Mouse (Mus musculus): ENCODE measurements around the gene Eif2b5. TPM values are rescaled to one million over a fixed set of nuclear protein-coding genes. Genes with fewer than 3 reads are reported as not detected.

Gene Eif2b5
- total RNA-seq, 1 experiment from 2014 or later, result 61.6 TPM

DNA sequence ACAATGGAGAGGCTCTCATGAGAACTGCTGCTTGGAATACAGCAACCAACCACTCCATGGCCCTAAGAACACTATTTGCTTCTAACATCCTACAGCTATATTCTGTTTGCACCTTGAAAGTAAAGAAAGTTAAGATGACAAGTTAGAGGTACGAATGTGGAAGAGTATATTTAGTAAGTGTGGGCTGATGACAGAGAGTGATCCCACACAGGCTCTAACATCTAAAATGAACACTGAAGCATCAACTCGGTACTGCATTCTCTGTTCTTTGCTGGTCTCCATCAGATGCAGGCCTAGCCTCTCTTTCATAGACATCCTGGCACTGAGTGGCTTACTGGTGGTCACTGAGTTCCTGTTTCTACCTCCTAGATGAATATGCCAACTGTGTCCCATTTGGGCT is 9.4 kb upstream of the Eif2b5 start:
- no peak for DNase-seq

DNA sequence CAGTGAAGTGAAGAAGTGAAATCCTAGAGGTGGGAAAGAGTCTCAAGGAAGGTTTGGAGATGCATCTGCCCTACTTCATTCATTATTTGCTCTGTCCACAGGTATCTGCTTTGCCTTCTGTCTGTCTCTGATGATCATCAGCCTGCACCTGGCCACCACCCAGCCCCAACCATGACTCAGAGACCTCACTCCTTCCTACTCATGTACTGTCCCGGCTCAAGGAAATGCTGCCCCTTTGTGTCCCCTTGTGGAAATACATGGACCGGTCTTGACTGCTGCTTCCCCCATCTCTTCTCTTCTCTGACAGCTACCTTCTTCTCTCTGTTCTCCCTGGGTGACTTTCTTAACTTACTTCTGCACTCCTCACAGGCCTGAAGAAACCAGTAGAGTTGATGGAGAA is 8.0 kb upstream of the Eif2b5 start:
- peak; percentile 58 for DNase-seq

DNA sequence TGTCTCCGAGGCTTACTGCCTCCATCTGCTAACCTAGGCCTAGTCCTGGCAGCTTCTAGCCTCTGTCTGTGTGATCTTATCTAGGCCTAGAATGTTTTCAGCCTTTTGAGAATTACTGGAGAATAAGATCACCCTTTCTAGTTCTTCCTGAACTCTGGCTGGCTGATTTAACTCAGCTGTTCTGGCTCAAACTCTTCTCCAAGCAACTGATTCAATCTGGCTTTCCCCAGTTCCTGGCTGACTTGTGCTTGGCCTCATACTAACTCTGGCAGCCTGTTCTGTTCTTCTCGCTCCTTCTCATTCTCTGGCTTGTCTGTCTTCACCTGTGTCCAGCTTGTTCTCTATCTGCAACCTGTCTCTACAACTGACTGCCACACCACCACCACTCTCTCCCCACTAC is 7.3 kb upstream of the Eif2b5 start:
- no peak for DNase-seq

- DNase-seq, result no peak
These were observed 5.2 kb upstream of the Eif2b5 start for GRCm38 (mm10) chr16:20493452-20493851.

DNA sequence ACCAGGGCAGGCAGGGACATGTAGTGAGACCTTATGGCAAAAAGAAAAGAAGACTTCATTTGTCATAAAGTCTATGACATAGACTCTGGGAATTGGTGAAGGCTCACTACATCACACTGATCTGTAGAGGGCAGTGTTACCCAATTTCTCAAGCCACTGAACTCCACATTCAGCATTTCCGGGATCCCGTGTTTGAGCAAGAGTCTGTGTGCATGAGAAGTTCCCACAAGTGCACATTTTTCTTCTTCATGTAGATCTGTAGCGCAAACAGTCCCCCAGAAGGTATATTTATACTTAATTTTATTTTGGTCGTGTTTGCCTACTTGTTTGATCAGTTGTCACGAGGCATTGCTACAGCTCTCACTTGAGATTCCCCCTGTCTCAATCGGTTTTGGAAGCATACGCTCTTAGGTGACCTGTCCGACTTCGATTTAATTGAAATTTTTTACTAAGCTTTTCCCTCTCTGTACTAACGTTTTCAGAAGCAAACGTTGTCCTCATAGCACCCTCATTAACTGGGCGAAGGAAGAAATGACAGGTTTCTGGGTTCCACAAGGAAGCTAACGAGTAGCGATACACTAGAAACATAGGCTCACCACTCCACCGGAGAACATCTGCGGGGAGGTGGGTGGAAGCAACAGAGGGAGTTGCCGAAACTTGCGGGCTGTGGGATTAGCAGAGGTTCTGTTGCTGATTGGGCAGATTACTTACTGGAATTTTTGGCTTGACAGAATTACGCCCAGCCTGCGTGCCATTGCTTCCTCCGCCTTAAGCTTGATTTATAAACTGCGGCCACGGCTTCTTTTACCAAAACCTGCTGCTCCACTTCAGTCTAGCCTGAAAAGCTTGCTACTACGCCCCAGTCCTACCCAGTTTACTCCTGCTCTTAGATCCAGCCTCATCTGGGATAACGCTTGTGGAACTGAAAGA is 1.7 kb upstream of the Eif2b5 start:
- peak; percentile 71 for DNase-seq

DNA sequence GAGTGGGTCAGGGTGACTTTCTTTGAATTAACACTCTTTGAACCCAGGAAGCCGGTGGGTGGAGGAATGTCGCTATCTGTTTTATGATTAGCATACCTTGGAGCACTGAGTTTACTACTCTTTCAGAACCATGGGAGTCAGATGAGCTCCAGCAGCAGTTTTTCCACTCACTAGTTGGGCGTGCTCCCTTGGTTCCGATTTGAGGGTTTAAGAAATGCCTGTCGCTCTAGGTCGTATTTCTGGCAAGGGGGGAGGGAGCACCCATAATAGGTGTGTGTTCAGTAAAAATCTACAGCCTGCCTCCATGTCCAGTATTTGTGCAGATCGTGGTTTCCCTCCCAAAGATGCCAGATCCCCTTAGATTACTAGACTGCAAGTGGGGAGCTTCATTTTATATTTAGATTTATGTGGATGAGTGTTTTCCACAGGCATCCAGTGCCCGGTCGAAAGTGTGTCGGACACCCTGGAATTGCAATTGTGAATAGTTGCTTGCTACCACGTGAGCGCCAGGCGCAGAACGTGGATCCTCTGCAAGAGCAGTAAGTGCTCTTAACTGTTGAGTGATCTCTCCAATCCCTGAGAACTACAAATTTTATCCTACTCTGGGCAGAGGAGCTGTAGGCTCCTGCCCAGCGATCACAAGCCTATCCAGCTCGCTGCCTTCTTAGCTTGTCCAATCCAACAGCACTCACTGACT is 489 bp upstream of the Eif2b5 start:
- DNase-seq, result peak; percentile 16

DNA sequence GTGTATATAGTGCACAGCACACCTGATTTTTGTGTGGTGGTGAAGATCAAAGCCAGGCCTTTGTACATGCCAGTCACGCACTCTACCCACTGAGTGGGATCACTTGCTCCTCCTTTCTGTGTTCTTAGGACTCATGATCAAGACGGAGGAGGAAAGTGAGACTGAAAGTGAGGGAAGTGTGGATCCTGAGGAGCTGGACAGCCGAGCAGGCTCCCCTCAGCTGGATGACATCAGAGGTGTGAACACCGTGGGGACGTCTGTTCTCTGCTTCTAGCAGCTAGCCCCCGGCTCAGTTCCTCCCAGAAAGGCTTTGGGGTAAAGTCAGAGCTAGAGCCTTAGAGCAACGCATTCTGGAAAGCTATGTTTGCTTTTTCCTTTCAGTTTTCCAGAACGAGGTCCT is 7.4 kb downstream of the Eif2b5 start:
- DNase-seq, result no peak

DNA sequence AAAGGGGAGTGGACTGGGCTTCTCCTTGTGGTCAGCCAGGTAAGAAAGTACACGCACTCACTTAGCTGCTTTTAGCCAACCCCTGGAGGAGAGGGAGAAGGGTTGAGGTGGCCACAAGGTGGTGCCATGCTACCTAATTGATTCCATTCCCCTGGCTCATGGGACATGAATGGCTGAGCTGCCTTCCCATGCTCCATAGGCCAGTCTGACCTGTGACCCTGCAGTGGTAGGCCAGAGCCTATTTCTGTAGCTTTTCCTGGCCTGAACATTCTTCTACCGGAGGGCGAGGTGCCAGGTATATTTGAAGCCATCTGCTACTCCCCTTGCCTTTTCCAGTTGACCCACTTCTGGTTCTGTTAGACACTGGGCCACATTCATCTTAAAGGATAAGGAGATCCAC is 10.7 kb downstream of the Eif2b5 start:
- DNase-seq, result peak; percentile 63

DNA sequence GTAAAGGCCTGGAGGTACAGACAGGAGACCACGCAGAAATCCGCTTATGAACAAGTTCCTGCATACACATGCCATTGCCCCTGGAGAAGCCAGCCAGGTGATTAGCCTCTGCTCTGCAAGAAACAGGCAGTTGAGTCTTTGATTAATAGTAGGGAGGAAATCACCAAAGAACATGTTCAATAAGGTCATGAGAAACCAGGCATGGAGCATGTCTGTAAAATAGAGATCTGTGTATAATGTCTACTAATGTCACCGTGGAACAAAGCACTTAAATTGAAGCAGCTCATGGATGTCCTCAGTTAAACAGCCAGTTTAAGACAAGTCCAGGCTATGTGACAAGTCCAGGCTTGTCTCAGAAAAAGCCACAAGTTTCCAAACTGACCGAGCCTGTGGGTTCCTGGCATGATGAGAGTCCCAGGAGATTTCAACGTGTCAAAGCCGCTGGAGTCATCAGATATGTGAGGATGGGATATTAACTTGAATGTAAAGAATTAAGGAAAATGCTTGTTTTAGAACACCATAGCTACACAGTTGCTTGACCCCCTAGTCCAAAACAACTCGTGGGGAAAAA is 12.7 kb downstream of the Eif2b5 start:
- DNase-seq, result no peak

DNA sequence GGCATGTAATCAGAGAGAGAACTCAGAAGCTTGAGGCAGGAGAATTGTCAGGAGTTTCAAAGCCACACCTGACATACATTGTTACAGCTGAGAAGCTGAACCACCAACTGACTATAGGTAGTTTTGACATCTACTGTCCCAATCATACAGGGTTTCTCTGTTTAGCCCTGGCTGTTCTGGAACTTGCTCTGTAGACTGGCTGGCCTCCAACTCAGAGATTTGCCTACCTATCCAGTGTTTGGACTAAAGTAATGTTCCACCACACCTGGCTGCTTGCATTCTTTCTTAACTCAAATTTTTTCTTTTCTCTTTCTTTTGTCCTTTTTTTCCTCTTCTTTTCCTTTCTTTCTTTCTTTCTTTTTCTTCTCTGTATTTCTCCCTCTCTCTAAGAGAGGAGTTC is 17.4 kb downstream of the Eif2b5 start:
- DNase-seq, result no peak

DNA sequence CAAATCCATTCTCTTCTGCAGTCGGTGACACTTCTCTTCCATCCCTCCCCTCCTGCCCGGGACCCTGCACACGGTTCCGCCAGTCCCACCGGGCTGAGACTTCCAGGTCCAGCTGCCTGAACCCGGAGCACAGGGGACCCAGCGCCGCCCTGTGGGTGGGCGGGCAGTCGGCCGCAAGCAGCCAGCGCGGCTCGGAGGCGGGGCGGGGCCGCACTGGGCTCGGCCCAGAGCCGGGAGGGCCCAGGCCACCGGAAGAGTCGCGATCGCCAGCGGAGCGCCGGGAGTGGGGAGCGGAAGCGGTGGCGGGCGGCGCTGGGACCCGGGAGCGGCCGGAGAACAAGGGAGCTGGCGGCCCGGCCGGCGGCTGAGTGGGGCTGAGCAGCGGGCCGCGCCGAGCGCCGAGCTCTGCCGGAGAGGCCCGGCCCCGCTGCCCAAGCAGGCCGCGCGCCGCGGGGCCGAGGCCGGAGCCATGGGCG is 18.1 kb downstream of the Eif2b5 start, which contains the start of gene Dvl3:
TSS of gene Dvl3 (plus strand) at position 257 of the 476 bp plus-strand sequence.
- peak; percentile 97 for DNase-seq

DNA sequence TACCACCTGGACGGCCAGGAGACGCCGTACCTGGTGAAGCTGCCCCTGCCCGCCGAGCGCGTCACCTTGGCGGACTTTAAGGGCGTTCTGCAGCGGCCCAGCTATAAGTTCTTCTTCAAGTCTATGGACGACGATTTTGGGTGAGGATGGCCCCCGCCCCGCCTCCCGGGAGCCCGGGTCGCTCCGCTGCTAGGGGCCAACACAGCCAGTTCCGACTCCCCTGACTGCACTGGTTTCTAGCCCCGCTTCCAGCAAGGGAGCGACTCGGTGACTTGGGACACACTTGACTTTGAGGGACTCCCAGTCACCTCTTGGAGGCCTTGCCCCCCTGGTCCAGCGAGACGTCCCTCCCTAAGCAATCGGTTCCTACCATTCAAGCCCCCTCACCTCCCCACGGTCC is 18.6 kb downstream of the Eif2b5 start:
- DNase-seq, result peak; percentile 58

GRCm38 (mm10) chr16:20517701-20518374 is 19.2 kb downstream of the Eif2b5 start:
- peak; percentile 52 for DNase-seq

GRCm38 (mm10) chr16:20523886-20524285 is 25.3 kb downstream of the Eif2b5 start:
- no peak for DNase-seq

- no peak for DNase-seq
These were observed 30.2 kb downstream of the Eif2b5 start for GRCm38 (mm10) chr16:20528779-20529178.

- no peak for DNase-seq
These were observed 30.8 kb downstream of the Eif2b5 start for GRCm38 (mm10) chr16:20529375-20529774.

DNA sequence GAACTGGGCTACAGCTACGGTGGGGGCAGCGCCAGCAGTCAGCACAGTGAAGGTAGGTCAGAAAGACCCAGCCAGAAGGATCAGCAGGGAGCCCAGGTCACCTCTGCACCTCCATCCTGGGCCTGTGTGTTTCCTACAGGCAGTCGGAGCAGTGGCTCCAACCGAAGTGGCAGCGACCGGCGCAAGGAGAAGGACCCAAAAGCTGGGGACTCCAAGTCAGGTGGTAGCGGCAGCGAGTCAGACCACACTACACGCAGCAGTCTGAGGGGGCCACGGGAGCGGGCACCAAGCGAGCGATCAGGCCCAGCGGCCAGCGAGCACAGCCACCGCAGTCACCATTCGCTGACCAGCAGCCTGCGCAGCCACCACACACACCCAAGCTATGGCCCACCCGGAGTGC is 32.3 kb downstream of the Eif2b5 start:
- DNase-seq, result no peak

DNA sequence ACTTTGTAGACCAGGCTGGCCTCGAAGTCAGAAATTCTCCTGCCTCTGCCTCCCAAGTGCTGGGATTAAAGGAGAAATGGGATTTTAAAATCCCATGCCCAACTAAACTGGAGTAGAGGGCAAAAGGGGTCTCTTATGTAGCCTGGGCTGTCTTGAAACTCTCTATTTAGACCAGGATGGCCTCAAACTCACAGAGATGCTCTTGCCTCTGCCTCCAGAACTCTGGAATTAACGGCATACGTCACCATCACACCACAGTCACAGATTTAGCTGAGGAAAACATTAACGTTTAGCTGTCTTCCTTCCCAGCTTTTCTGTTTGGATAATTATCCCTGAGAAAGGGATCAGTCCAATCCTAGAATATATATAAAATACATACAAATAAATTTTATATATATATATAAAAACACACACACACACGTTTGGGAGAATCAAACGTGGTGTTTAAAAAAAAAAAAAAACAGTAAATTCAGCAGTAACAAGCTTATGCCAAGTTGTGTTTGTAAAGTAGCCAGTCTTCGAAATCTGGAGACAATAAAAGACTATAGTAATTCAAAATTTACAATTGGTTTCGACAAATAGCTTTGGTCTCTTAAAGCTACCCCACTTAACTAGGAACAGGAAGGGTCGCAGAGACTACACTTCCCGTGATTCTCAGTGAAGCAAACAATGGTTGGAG is 36.1 kb downstream of the Eif2b5 start:
- DNase-seq, result no peak

DNA sequence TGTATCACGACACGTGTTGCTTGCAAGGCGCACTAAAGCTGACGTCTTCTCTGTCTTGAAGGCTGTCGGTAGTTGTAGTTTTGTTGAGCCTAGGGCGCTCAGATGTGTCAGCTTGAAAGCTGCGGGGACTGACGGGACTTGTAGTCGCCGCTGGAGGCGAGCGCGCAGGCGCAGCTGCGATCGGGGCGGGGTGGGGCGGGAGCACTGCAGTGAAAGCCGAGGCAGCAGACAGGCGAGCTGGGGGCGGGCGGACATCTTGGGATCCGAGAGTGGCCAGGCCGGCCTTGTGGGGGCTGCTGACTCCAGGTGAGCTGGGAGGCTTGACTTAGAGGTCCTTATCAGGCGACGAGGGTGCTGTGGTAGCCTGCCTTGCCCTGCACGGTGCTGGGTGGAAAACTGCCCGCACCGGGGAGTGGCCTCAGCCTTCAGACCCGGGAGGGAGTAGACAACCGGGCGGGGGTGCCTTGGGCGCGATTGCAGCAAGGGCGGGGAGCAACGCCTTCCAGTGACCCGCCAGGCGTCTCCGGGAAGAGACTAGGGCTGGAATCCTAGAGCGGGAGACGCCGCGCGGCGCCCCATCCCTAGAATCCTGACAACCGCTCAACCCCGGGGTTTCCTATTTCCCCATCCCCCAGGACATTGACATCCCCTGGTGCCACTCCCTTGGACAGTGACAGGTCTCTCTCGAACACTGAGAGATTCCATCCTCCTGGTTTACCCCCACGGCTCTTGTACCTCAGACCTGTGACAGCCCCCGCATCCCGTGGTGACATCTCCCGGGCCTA is 36.9 kb downstream of the Eif2b5 start, which contains the start of gene Ap2m1:
TSS of gene Ap2m1 (plus strand) at position 183 of the 785 bp plus-strand sequence.
- DNase-seq, result peak; percentile 96

DNA sequence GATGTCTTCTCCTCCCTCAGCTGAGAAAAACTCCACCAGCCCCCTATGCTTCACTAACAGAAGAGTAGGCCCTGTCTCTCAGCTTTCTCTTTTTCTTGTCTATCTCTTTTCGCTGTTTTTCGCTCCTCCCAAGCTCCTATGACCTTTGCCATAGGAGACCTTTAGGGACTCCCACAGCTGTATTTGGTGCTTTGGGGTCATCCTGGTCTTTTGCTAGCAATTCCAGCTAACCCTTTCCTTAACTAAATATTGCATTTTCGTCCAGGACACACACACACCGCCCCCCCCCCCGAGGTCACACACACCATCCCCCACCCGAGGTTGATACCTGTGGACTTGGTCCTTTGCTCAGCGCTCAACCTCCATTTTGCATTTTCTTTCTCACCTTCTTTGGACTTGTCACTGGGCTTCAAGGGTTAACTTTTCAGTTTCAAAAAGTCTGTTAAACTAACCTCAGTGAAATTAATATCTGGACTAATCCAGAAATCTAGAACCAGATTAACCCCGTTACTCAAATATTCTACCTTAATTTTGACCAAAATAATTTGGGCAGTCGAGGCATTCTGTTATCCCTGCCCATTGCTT is 37.6 kb downstream of the Eif2b5 start:
- DNase-seq, result no peak
